Mouse (Mus musculus) liver, postnatal 0 days (tissue): ENCODE measurements at regions not wholly inside any gene's neighbourhood (a gene's known extent, or its start where the extent isn't known, plus 50 kb on each side); places are given as distances from the start of the nearest gene placed in this dataset.

Source experiments
- CTCF ChIP-seq: sonication (generic); IDR thresholded peaks from 2 replicates; pipeline ENCODE4 v1.5.1; 2016; ENCODE audit warnings: antibody characterized with exemption, low read depth
- EP300 ChIP-seq: IDR thresholded peaks from 2 replicates; pipeline ENCODE4 v1.6.1; 2016; ENCODE audit warnings: antibody characterized with exemption, low read depth, mild to moderate bottlenecking

DNA sequence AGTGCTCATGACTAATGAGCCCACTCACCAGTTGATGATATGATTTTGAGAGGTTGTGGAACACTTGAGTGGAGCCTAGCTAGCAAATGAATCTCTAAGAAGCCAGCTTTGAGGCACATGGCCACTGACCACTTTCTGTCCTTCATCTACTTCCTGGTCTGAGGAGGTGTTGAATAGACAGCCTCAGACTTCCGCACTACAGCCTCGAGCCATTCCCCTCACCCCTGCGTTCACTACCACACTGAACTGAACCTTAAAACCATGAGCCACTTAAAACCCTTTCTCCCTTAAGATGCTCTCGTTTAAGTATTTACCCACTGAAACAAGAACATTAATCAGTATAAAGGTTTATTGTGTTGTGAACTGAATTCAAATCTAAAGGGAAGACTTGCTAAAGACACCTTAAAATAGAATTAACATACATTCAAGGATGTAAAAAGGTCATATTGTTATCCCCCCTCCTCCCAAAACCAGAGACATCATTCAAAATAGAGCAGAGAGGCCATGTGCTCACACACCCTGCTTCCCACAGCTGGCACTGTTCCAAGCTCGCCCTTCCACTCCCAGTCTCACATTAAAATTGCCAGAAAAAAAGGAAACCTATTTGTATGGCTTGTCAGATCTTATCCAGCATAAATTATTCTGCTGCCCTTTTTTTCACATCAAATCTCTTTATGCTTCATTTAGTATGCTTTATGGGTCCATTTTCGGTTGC lies 758.8 kb downstream of the Ryr2 start:
- TF ChIP-seq EP300 (no peak), CTCF (no peak)
